ENCODE assay signal across 8 mouse cellular contexts in genomic region chr10:23348893-23349391, GRCm38 (mm10). TPM values are rescaled to one million over a fixed set of nuclear protein-coding genes. Genes with fewer than 3 reads are reported as not detected.
DNase-seq lines count a peak whose midpoint lies in the region; ATAC-seq lines count a peak whose summit lies in the region.

No protein-coding gene starts in this region.

- peak overlapping the region; percentile 93 for H3K27ac ChIP-seq in kidney, embryonic 14.5 days (ENCODE audit: low read depth, low read length)
- H3K27ac ChIP-seq in embryonic facial prominence, embryonic 15.5 days (replicated peaks): peak overlapping the region; percentile 88
- no peak overlapping the region for H3K27ac ChIP-seq in hindbrain, embryonic 14.5 days
- no peak overlapping the region for H3K27ac ChIP-seq in midbrain, embryonic 12.5 days (replicated peaks)

- no peaks in the 10 kb centered on the region for H3K9me3 ChIP-seq in kidney, embryonic 14.5 days (ENCODE audit: control insufficient read depth, low read length)
- no peaks in the 10 kb centered on the region for H3K9me3 ChIP-seq in embryonic facial prominence, embryonic 15.5 days (replicated peaks)
- H3K9me3 ChIP-seq in hindbrain, embryonic 14.5 days (ENCODE audit: control insufficient read depth, low read length): no peaks in the 10 kb centered on the region
- no peaks in the 10 kb centered on the region for H3K9me3 ChIP-seq in midbrain, embryonic 12.5 days

- ATAC-seq in kidney, embryonic 14.5 days (ENCODE audit: low FRiP score, low TSS enrichment): peak; percentile 33; the same call in 1 of the 2 replicates
- ATAC-seq in embryonic facial prominence, embryonic 15.5 days (ENCODE audit: insufficient number of reproducible peaks, low FRiP score, low TSS enrichment, low read depth): peak; percentile 48; the same call in 1 of the 2 replicates
- ATAC-seq in hindbrain, embryonic 14.5 days (ENCODE audit: low FRiP score): peak; percentile 51; the same call in 1 of the 2 replicates
- peak; percentile 28 for ATAC-seq in midbrain, embryonic 12.5 days (ENCODE audit: low FRiP score, low read depth)

- H3K4me1 ChIP-seq in kidney, embryonic 14.5 days (ENCODE audit: control insufficient read depth, insufficient read depth, low read length): no peaks in the 10 kb centered on the region
- peaks cover 14% of the 10 kb centered on the region; the same call in 1 of the 2 replicates for H3K4me1 ChIP-seq in embryonic facial prominence, embryonic 15.5 days
- peaks cover 13% of the 10 kb centered on the region for H3K4me1 ChIP-seq in hindbrain, embryonic 14.5 days (replicated peaks; ENCODE audit: control insufficient read depth, insufficient read depth, low read length)
- peaks cover 17% of the 10 kb centered on the region for H3K4me1 ChIP-seq in midbrain, embryonic 12.5 days

- peak overlapping the region; percentile 69 for H3K4me3 ChIP-seq in kidney, embryonic 14.5 days (ENCODE audit: low read length)
- peak overlapping the region; percentile 59 for H3K4me3 ChIP-seq in embryonic facial prominence, embryonic 15.5 days (replicated peaks)
- peak overlapping the region; percentile 56 for H3K4me3 ChIP-seq in hindbrain, embryonic 14.5 days (replicated peaks; ENCODE audit: low read length)
- H3K4me3 ChIP-seq in midbrain, embryonic 12.5 days: peak overlapping the region; percentile 72

- H3K27me3 ChIP-seq in kidney, embryonic 14.5 days (ENCODE audit: control insufficient read depth, insufficient read depth, low read length): no peaks in the 10 kb centered on the region
- peaks cover 9% of the 10 kb centered on the region for H3K27me3 ChIP-seq in embryonic facial prominence, embryonic 15.5 days
- H3K27me3 ChIP-seq in hindbrain, embryonic 14.5 days (ENCODE audit: control insufficient read depth, insufficient read depth, low read length): peaks cover 34% of the 10 kb centered on the region
- H3K27me3 ChIP-seq in midbrain, embryonic 12.5 days: peaks cover 35% of the 10 kb centered on the region

- intact Hi-C loops in left cerebral cortex, postnatal 4 days (cut with DNase I): no loop called here

- WGBS in kidney, embryonic 14.5 days: under 1% methylated on average over 21 of the region's 22 CpGs
- WGBS in embryonic facial prominence, embryonic 15.5 days: under 1% methylated on average over 22 of the region's 22 CpGs
- WGBS in hindbrain, embryonic 14.5 days: under 1% methylated on average over 22 of the region's 22 CpGs
- under 1% methylated on average over 22 of the region's 22 CpGs for WGBS in midbrain, embryonic 12.5 days

- no peaks in the 10 kb centered on the region for H3K36me3 ChIP-seq in kidney, embryonic 14.5 days (ENCODE audit: control insufficient read depth, insufficient read depth, low read length)
- no peaks in the 10 kb centered on the region for H3K36me3 ChIP-seq in embryonic facial prominence, embryonic 15.5 days
- H3K36me3 ChIP-seq in hindbrain, embryonic 14.5 days (replicated peaks; ENCODE audit: control insufficient read depth, insufficient read depth): no peaks in the 10 kb centered on the region
- H3K36me3 ChIP-seq in midbrain, embryonic 12.5 days: no peaks in the 10 kb centered on the region

- no peak for DNase-seq in kidney, adult 9 months
- DNase-seq in NIH3T3 (ENCODE audit: low read depth): peak; percentile 6
- DNase-seq in hindbrain, embryonic 14.5 days (ENCODE audit: low spot score): no peak
- no peak for DNase-seq in frontal cortex, adult 2 months (ENCODE audit: extremely low spot score in 1 of 2, low spot score in 1 of 2)
- DNase-seq in left cerebral cortex, postnatal 4 days: no peak

- peak overlapping the region; percentile 76 for H3K9ac ChIP-seq in kidney, embryonic 14.5 days (ENCODE audit: low read depth, low read length)
- H3K9ac ChIP-seq in embryonic facial prominence, embryonic 15.5 days: peak overlapping the region; percentile 58
- peak overlapping the region; percentile 64; the same call in 1 of the 2 replicates for H3K9ac ChIP-seq in hindbrain, embryonic 14.5 days
- H3K9ac ChIP-seq in midbrain, embryonic 12.5 days (replicated peaks): peak overlapping the region; percentile 75

- H3K4me2 ChIP-seq in kidney, embryonic 14.5 days (replicated peaks; ENCODE audit: low read depth, low read length): peak overlapping the region; percentile 75
- peak overlapping the region; percentile 76 for H3K4me2 ChIP-seq in embryonic facial prominence, embryonic 15.5 days (replicated peaks)
- H3K4me2 ChIP-seq in hindbrain, embryonic 14.5 days (replicated peaks): peak overlapping the region; percentile 91
- peak overlapping the region; percentile 89 for H3K4me2 ChIP-seq in midbrain, embryonic 12.5 days (replicated peaks)

RNA-seq across cellular contexts. Expression of gene Eya4, which starts 1.6 kb away (rescaled TPM):
- polyA plus RNA-seq in kidney, embryonic 14.5 days (2014; fragmentation: Nextera tagmentation; extraction: Ambion mirVana): 13.7 and 14.1 TPM in 2 replicates
- polyA plus RNA-seq in embryonic facial prominence, embryonic 15.5 days (2015; fragmentation: Nextera tagmentation; extraction: Ambion mirVana): 7.8 and 8.2 TPM in 2 replicates
- 0.74 and 0.82 TPM in 2 replicates for polyA plus RNA-seq in hindbrain, embryonic 14.5 days (2014; fragmentation: Nextera tagmentation; extraction: Ambion mirVana)
- polyA plus RNA-seq in midbrain, embryonic 12.5 days (2016; fragmentation: Nextera tagmentation; extraction: Ambion mirVana): 1.8 and 2.3 TPM in 2 replicates
- polyA plus RNA-seq in frontal cortex, adult 2 months (2012; rRNA removed): 2.1 and 2.4 TPM in 2 replicates
- 1 to 10 TPM; 4.6 to 5.2 TPM for total RNA-seq in left cerebral cortex, postnatal 4 days (2021)

Comparison
In these comparisons a context has a peak if more than half of its experiments do, and no peak if none do; other contexts are left out.
1. H3K27ac ChIP-seq: peak in kidney, embryonic 14.5 days (single experiment) and embryonic facial prominence, embryonic 15.5 days (single experiment); none in hindbrain, embryonic 14.5 days (single experiment) and midbrain, embryonic 12.5 days (single experiment).
2. Peak in every context shown above with its lines, with median percentiles within 50 percentile points of each other: ATAC-seq, H3K4me2 ChIP-seq, H3K4me3 ChIP-seq and H3K9ac ChIP-seq.